Mouse (Mus musculus) lung, postnatal 0 days (tissue): ENCODE results near the gene Irf2bp2. TPM values are rescaled to one million over a fixed set of nuclear protein-coding genes. Genes with fewer than 3 reads are reported as not detected.

ENCODE experiments used
- ATAC-seq: fragments of 200-750 bp; cut with Nextera tagmentation; 2 replicates; pipeline ENCODE4 v1.8.0; 2017; ENCODE audit warnings: moderate library complexity
- DNase-seq: peaks from one replicate; pipeline ENCODE4 v3.0.0-alpha.2; 2016; ENCODE audit warnings: low spot score
- H3K27ac ChIP-seq: fragments of 300-500 bp; sonication (generic); 2 replicates; pipeline ENCODE4 v1.5.1; 2014; ENCODE audit warnings: antibody characterized with exemption, mild to moderate bottlenecking, low read length, mixed read lengths
- H3K27me3 ChIP-seq: fragments of 300-500 bp; sonication (generic); replicated peaks from 2 replicates; pipeline ENCODE4 v1.6.1; 2014; ENCODE audit warnings: low read length, mixed read lengths; ENCODE audit not compliant: insufficient read depth
- H3K36me3 ChIP-seq: fragments of 300-500 bp; sonication (generic); 2 replicates; pipeline ENCODE4 v1.6.1; 2014; ENCODE audit warnings: low read length, mixed read lengths; ENCODE audit not compliant: insufficient read depth
- H3K4me1 ChIP-seq: fragments of 300-500 bp; sonication (generic); 2 replicates; pipeline ENCODE4 v1.6.1; 2014; ENCODE audit warnings: antibody characterized with exemption, low read depth, low read length, mixed read lengths; ENCODE audit not compliant: insufficient read depth
- H3K4me2 ChIP-seq: fragments of 300-500 bp; sonication (generic); replicated peaks from 2 replicates; pipeline ENCODE4 v1.6.1; 2014; ENCODE audit warnings: low read depth, mild to moderate bottlenecking, low read length, moderate library complexity, mixed read lengths
- H3K4me3 ChIP-seq: fragments of 300-500 bp; sonication (generic); 2 replicates; pipeline ENCODE4 v1.5.1; 2014; ENCODE audit warnings: low read depth, low read length
- H3K9ac ChIP-seq: fragments of 300-500 bp; sonication (generic); replicated peaks from 2 replicates; pipeline ENCODE4 v1.6.1; 2014; ENCODE audit warnings: low read depth, mild to moderate bottlenecking
- H3K9me3 ChIP-seq: fragments of 300-500 bp; sonication (generic); 2 replicates; pipeline ENCODE4 v1.6.1; 2016; ENCODE audit warnings: low read length, mixed read lengths
- CTCF ChIP-seq: IDR thresholded peaks from 2 replicates; pipeline ENCODE4 v1.5.1; 2016; ENCODE audit warnings: antibody characterized with exemption, mild to moderate bottlenecking
- EP300 ChIP-seq: IDR thresholded peaks from 2 replicates; pipeline ENCODE4 v1.6.1; 2016; ENCODE audit warnings: antibody characterized with exemption, mild to moderate bottlenecking, control low read depth
- WGBS: fragments of 180-500 bp; shearing (Covaris S2); extraction: QIAGEN DNeasy Blood & Tissue Kit; methylation state at CpG from one replicate; pipeline ENCODE4 v1.1.7; 2014; 5-methylcytosine and 5-hydroxymethylcytosine counted together
- polyA plus RNA-seq: library from polyadenylated mRNA; unstranded; fragments of >200 nt; fragmentation: Nextera tagmentation; extraction: Ambion mirVana; gene quantifications from 2 replicates; pipeline ENCODE4 v1.2.1, GENCODE M21; 2015

Irf2bp2 gene
- polyA plus RNA-seq, 1 experiment from 2014 or later: 19.5 TPM

- H3K9ac ChIP-seq: no peak overlapping the region
- no peaks in the 10 kb centered on the region for H3K36me3 ChIP-seq
- no peak overlapping the region for H3K4me2 ChIP-seq
- peak; percentile 88 for DNase-seq
- H3K27ac ChIP-seq: peak overlapping the region; percentile 48; the same call in 1 of the 2 replicates
- peak; percentile 84 for ATAC-seq
- TF ChIP-seq EP300 (peak; percentile 76), CTCF (no peak)
- no peaks in the 10 kb centered on the region for H3K9me3 ChIP-seq
- no peak overlapping the region for H3K4me3 ChIP-seq
- 33% methylated on average over 5 of the region's 5 CpGs for WGBS
- no peaks in the 10 kb centered on the region for H3K27me3 ChIP-seq
- peaks cover 4% of the 10 kb centered on the region; the same call in 1 of the 2 replicates for H3K4me1 ChIP-seq
These were observed 42.8 kb downstream of the Irf2bp2 start for GRCm38 (mm10) chr8:126550944-126551357.

GRCm38 (mm10) chr8:126547841-126548240 lies 45.9 kb downstream of the Irf2bp2 start:
- ATAC-seq (peak; percentile 28), DNase-seq (peak; percentile 72)
- Histone ChIP-seq H3K9ac (no peak overlapping the region), H3K4me3 (no peak overlapping the region), H3K36me3 (no peaks in the 10 kb centered on the region), H3K4me1 (peaks cover 4% of the 10 kb centered on the region; the same call in 1 of the 2 replicates), H3K4me2 (no peak overlapping the region), H3K27me3 (no peaks in the 10 kb centered on the region), H3K9me3 (no peaks in the 10 kb centered on the region), H3K27ac (no peak overlapping the region)
- 10% methylated on average over 3 of the region's 3 CpGs for WGBS
- TF ChIP-seq EP300: no peak
- peak; percentile 57 for TF ChIP-seq CTCF

GRCm38 (mm10) chr8:126547361-126547760 lies 46.4 kb downstream of the Irf2bp2 start:
- Histone ChIP-seq H3K4me2 (no peak overlapping the region), H3K36me3 (no peaks in the 10 kb centered on the region), H3K9me3 (no peaks in the 10 kb centered on the region), H3K9ac (no peak overlapping the region), H3K4me3 (no peak overlapping the region), H3K27me3 (no peaks in the 10 kb centered on the region), H3K27ac (no peak overlapping the region), H3K4me1 (peaks cover 4% of the 10 kb centered on the region; the same call in 1 of the 2 replicates)
- 80% methylated on average over 4 of the region's 4 CpGs for WGBS
- no peak for TF ChIP-seq EP300
- no peak for TF ChIP-seq CTCF
- DNase-seq (no peak), ATAC-seq (no peak)

- Histone ChIP-seq H3K4me1 (peaks cover 4% of the 10 kb centered on the region; the same call in 1 of the 2 replicates), H3K27ac (no peak overlapping the region), H3K36me3 (no peaks in the 10 kb centered on the region), H3K9ac (no peak overlapping the region), H3K4me3 (no peak overlapping the region), H3K27me3 (no peaks in the 10 kb centered on the region), H3K4me2 (no peak overlapping the region), H3K9me3 (no peaks in the 10 kb centered on the region)
- no peak for ATAC-seq
- 79% methylated on average over 1 of the region's 1 CpGs for WGBS
- no peak for DNase-seq
- TF ChIP-seq EP300: no peak
- TF ChIP-seq CTCF: no peak
These were observed 47.3 kb downstream of the Irf2bp2 start for GRCm38 (mm10) chr8:126546480-126546879.

- no peak overlapping the region for H3K27ac ChIP-seq
- 78% methylated on average over 8 of the region's 8 CpGs for WGBS
- no peak for ATAC-seq
These were observed 50.4 kb downstream of the Irf2bp2 start for GRCm38 (mm10) chr8:126543407-126543806.

GRCm38 (mm10) chr8:126542757-126543156 lies 51.0 kb downstream of the Irf2bp2 start:
- Histone ChIP-seq H3K4me3 (no peak overlapping the region), H3K36me3 (no peaks in the 10 kb centered on the region), H3K9ac (no peak overlapping the region), H3K4me1 (peaks cover 17% of the 10 kb centered on the region), H3K27ac (no peak overlapping the region), H3K4me2 (no peak overlapping the region), H3K27me3 (no peaks in the 10 kb centered on the region), H3K9me3 (no peaks in the 10 kb centered on the region)
- DNase-seq: no peak
- WGBS: 68% methylated on average over 5 of the region's 5 CpGs
- no peak for TF ChIP-seq CTCF
- no peak for TF ChIP-seq EP300
- no peak for ATAC-seq

More at GRCm38 (mm10) chr8:126543407-126543806, 50.4 kb downstream of the Irf2bp2 start:
- Histone ChIP-seq H3K4me1 (peaks cover 17% of the 10 kb centered on the region), H3K9me3 (no peaks in the 10 kb centered on the region), H3K4me3 (no peak overlapping the region), H3K9ac (no peak overlapping the region), H3K36me3 (no peaks in the 10 kb centered on the region), H3K27me3 (no peaks in the 10 kb centered on the region), H3K4me2 (no peak overlapping the region)
- TF ChIP-seq CTCF: no peak
- no peak for TF ChIP-seq EP300
- no peak for DNase-seq
